Mouse (Mus musculus): ENCODE measurements at regions not wholly inside any gene's neighbourhood (a gene's known extent, or its start where the extent isn't known, plus 50 kb on each side); places are given as distances from the start of the nearest gene placed in this dataset.

DNA sequence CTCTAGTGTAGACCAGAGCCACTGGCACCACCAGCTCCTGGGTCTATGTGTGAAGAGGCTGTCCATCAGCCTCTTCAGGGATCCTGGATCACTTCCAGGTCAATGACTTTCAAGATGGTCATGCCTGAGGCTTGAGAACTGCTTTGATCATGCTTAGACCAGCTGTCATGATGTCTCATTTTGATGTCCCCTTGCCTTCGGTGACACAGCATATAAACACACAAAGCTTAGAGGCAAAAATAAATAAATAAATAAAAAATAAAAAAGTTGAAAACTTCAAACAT is 111.1 kb upstream of the Stc2 start:
- no peak for ATAC-seq (ENCODE audit: insufficient number of reproducible peaks, insufficient read depth, low FRiP score, low read depth)
- H3K27ac ChIP-seq (replicated peaks in 1 of 2; ENCODE audit: control insufficient read depth in 1 of 2, insufficient read depth in 1 of 2, low read depth in 2 of 2, low read length in 2 of 2): no peak overlapping the region
- no peak overlapping the region for H3K4me3 ChIP-seq (ENCODE audit: control insufficient read depth in 1 of 2, insufficient read depth in 1 of 2, low read depth in 1 of 2, low read length in 2 of 2)
- WGBS: 55% methylated on average over 1 of the region's 1 CpGs
- no peaks in the 10 kb centered on the region for H3K36me3 ChIP-seq (ENCODE audit: control insufficient read depth, insufficient read depth, low read length)
- no peak overlapping the region for H3K4me2 ChIP-seq (ENCODE audit: low read length)
- H3K27me3 ChIP-seq (ENCODE audit: control insufficient read depth, insufficient read depth, low read length): no peaks in the 10 kb centered on the region
- H3K9ac ChIP-seq (ENCODE audit: low read length): no peak overlapping the region
- no peaks in the 10 kb centered on the region for H3K4me1 ChIP-seq (ENCODE audit: control insufficient read depth in 2 of 2, insufficient read depth in 2 of 2, low read length in 2 of 2)
- no peaks in the 10 kb centered on the region for H3K9me3 ChIP-seq (ENCODE audit: control insufficient read depth, low read length)

DNA sequence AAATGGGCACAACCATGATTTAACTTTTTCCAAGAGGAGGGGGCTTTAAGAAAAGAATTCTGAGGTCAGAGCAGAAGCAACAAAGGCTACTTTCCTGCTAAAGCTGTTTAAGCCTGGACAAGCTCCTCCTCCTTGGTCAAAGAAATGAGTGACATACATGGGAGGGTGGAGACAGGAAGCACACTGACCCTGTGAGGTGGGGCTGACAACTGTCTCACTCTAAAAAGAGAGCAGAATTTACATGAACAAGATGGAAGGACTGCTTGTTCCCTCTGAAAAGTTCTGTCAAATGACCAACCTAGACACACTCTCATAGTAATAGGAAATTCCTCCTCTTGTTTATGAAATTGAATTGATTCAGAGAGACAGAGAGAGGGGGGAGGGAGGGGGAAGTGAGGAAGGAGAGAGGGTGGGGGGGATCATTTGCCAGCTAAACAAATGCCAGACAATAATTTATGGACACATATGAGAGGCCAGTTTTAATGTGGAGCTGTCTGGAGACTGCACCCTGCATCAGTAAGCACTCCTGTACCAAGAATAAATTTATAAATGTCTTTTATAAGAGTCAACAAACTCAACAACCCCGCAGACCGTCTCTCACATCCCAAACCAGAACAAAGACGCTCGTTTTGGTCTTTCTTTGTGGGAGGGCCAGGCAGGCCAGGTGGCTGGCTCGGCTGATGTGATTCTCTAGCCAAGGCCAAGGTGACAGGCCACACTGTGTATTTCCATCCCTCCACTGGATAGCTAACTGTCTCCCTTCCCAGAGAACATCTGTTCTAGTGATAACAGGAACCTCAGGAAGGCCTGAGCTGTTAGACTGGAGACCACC is 110.6 kb upstream of the Stc2 start:
- Histone ChIP-seq H3K27me3 (ENCODE audit: control insufficient read depth, insufficient read depth, low read length) (no peaks in the 10 kb centered on the region), H3K4me1 (ENCODE audit: control insufficient read depth in 2 of 2, insufficient read depth in 2 of 2, low read length in 2 of 2) (no peaks in the 10 kb centered on the region), H3K9ac (ENCODE audit: low read length) (no peak overlapping the region), H3K4me2 (ENCODE audit: low read length) (no peak overlapping the region), H3K9me3 (ENCODE audit: control insufficient read depth, low read length) (no peaks in the 10 kb centered on the region), H3K27ac (replicated peaks in 1 of 2; ENCODE audit: control insufficient read depth in 1 of 2, insufficient read depth in 1 of 2, low read depth in 2 of 2, low read length in 2 of 2) (no peak overlapping the region), H3K4me3 (ENCODE audit: control insufficient read depth in 1 of 2, insufficient read depth in 1 of 2, low read depth in 1 of 2, low read length in 2 of 2) (no peak overlapping the region), H3K36me3 (ENCODE audit: control insufficient read depth, insufficient read depth, low read length) (no peaks in the 10 kb centered on the region)
- 81% methylated on average over 5 of the region's 5 CpGs for WGBS
- no peak for ATAC-seq (ENCODE audit: insufficient number of reproducible peaks, insufficient read depth, low FRiP score, low read depth)

DNA sequence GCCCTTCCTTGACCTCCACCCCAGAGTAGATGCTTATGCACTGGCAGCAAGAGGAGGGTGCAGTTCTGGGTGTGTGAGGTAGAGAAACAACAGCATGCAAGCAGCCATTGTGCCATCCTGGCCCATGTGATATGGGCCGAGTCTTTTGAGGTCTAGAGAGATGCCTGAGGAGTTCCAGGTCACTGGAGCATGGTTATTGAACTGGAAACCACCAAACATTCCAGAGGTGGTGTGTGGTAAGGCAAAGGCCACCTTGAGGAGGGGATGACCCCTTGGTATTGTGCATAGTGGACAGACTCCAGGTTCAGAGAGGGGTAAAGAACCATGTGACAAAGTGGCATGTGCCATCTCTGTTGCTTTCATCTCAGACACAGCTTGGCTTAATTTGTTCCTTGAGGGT is 107.9 kb upstream of the Stc2 start:
- H3K4me2 ChIP-seq (ENCODE audit: low read length): no peak overlapping the region
- no peaks in the 10 kb centered on the region for H3K4me1 ChIP-seq (ENCODE audit: control insufficient read depth in 2 of 2, insufficient read depth in 2 of 2, low read length in 2 of 2)
- 88% methylated on average over 1 of the region's 1 CpGs for WGBS
- H3K9me3 ChIP-seq (ENCODE audit: control insufficient read depth, low read length): no peaks in the 10 kb centered on the region
- H3K36me3 ChIP-seq (ENCODE audit: control insufficient read depth, insufficient read depth, low read length): no peaks in the 10 kb centered on the region
- no peak overlapping the region for H3K9ac ChIP-seq (ENCODE audit: low read length)
- no peak overlapping the region for H3K27ac ChIP-seq (replicated peaks in 1 of 2; ENCODE audit: control insufficient read depth in 1 of 2, insufficient read depth in 1 of 2, low read depth in 2 of 2, low read length in 2 of 2)
- no peak overlapping the region for H3K4me3 ChIP-seq (ENCODE audit: control insufficient read depth in 1 of 2, insufficient read depth in 1 of 2, low read depth in 1 of 2, low read length in 2 of 2)
- no peaks in the 10 kb centered on the region for H3K27me3 ChIP-seq (ENCODE audit: control insufficient read depth, insufficient read depth, low read length)
- ATAC-seq (ENCODE audit: insufficient number of reproducible peaks, insufficient read depth, low FRiP score, low read depth): no peak

DNA sequence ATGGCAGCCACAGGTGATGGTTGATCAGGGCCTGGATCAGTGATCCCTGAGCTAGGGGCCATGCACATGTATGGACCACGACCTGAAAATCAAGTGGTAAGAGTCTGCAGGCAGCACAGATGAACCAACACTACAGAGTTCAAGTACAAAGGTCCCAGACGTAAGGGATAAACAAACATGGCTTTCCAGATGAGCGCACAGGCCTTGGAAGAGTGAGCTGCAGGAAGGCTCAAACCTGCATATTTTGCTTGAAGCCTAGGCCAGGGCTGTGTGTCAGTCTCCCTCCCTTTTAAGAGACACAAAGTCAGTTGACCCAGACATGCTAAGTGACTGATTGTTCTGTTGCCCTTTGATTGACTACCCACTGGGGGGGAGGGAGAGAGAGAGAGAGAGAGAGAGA is 107.2 kb upstream of the Stc2 start:
- Histone ChIP-seq H3K27me3 (ENCODE audit: control insufficient read depth, insufficient read depth, low read length) (no peaks in the 10 kb centered on the region), H3K27ac (replicated peaks in 1 of 2; ENCODE audit: control insufficient read depth in 1 of 2, insufficient read depth in 1 of 2, low read depth in 2 of 2, low read length in 2 of 2) (no peak overlapping the region), H3K36me3 (ENCODE audit: control insufficient read depth, insufficient read depth, low read length) (no peaks in the 10 kb centered on the region), H3K9me3 (ENCODE audit: control insufficient read depth, low read length) (no peaks in the 10 kb centered on the region), H3K9ac (ENCODE audit: low read length) (no peak overlapping the region), H3K4me2 (ENCODE audit: low read length) (no peak overlapping the region), H3K4me1 (ENCODE audit: control insufficient read depth in 2 of 2, insufficient read depth in 2 of 2, low read length in 2 of 2) (no peaks in the 10 kb centered on the region), H3K4me3 (ENCODE audit: control insufficient read depth in 1 of 2, insufficient read depth in 1 of 2, low read depth in 1 of 2, low read length in 2 of 2) (no peak overlapping the region)
- 76% methylated on average over 3 of the region's 3 CpGs for WGBS
- no peak for ATAC-seq (ENCODE audit: insufficient number of reproducible peaks, insufficient read depth, low FRiP score, low read depth)

DNA sequence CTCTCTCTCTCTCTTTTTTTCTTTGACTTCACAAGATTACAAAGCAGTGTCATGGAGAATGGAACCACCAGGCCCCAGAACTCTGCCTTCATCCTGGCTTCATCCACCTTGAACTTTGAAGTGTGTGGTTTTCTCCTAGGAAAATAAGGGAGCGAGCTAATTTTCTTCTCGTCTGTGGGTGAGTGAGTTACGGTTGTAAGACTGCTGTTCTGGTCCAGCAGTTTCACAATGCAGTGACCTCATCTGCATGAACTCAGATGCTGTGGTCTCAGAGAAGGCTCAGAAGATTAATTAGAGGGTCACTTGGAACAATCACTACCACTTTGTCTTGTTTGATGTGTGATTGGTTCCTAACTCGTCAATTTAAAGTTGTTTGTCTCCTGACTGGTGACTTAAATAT is 103.1 kb upstream of the Stc2 start:
- H3K9ac ChIP-seq (ENCODE audit: low read length): no peak overlapping the region
- no peaks in the 10 kb centered on the region for H3K36me3 ChIP-seq (ENCODE audit: control insufficient read depth, insufficient read depth, low read length)
- no peaks in the 10 kb centered on the region for H3K4me1 ChIP-seq (ENCODE audit: control insufficient read depth in 2 of 2, insufficient read depth in 2 of 2, low read length in 2 of 2)
- no peak overlapping the region for H3K4me2 ChIP-seq (ENCODE audit: low read length)
- no peak overlapping the region for H3K27ac ChIP-seq (replicated peaks in 1 of 2; ENCODE audit: control insufficient read depth in 1 of 2, insufficient read depth in 1 of 2, low read depth in 2 of 2, low read length in 2 of 2)
- H3K9me3 ChIP-seq (ENCODE audit: control insufficient read depth, low read length): no peaks in the 10 kb centered on the region
- no peaks in the 10 kb centered on the region for H3K27me3 ChIP-seq (ENCODE audit: control insufficient read depth, insufficient read depth, low read length)
- H3K4me3 ChIP-seq (ENCODE audit: control insufficient read depth in 1 of 2, insufficient read depth in 1 of 2, low read depth in 1 of 2, low read length in 2 of 2): no peak overlapping the region
- no peak for ATAC-seq (ENCODE audit: insufficient number of reproducible peaks, insufficient read depth, low FRiP score, low read depth)
- 73% methylated on average over 4 of the region's 4 CpGs for WGBS

DNA sequence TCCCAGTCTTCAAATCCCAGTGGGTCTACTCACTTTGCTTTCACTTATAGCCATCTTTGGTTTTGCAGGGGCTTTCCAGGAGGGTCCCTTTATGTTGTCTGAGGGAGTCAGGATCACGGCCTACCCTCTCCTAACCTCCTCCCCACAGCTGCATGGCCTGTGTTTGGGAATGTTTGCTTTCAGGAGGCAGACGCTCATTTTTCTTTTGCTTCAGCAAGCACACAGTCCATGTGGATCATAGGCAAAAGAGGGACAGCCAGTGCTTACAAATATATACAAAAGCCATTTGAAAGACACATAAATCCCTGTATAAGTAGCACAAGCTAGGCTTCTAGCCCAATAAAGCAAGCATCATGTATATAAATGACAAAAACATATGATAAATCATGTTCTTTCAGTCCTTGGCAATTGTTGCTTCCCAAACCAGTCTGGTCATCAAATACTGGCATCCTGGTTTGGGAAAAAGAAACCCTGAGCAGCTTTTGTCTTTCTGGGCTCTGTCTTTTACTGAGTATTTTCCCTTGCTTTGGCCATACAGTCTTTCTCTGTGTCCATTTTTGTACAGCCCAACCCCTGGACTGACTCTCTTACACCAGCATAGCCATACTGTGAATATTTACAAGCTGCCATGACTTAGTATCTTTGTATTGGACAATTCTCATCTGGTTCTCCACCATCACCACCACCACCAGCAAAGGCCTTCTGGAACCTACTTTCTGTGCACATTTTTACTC is 101.0 kb upstream of the Stc2 start:
- no peak overlapping the region for H3K9ac ChIP-seq (ENCODE audit: low read length)
- no peak for ATAC-seq (ENCODE audit: insufficient number of reproducible peaks, insufficient read depth, low FRiP score, low read depth)
- no peak overlapping the region for H3K4me2 ChIP-seq (ENCODE audit: low read length)
- H3K27me3 ChIP-seq (ENCODE audit: control insufficient read depth, insufficient read depth, low read length): no peaks in the 10 kb centered on the region
- H3K9me3 ChIP-seq (ENCODE audit: control insufficient read depth, low read length): no peaks in the 10 kb centered on the region
- no peak overlapping the region for H3K4me3 ChIP-seq (ENCODE audit: control insufficient read depth in 1 of 2, insufficient read depth in 1 of 2, low read depth in 1 of 2, low read length in 2 of 2)
- no peaks in the 10 kb centered on the region for H3K4me1 ChIP-seq (ENCODE audit: control insufficient read depth in 2 of 2, insufficient read depth in 2 of 2, low read length in 2 of 2)
- 85% methylated on average over 2 of the region's 2 CpGs for WGBS
- no peaks in the 10 kb centered on the region for H3K36me3 ChIP-seq (ENCODE audit: control insufficient read depth, insufficient read depth, low read length)
- no peak overlapping the region for H3K27ac ChIP-seq (replicated peaks in 1 of 2; ENCODE audit: control insufficient read depth in 1 of 2, insufficient read depth in 1 of 2, low read depth in 2 of 2, low read length in 2 of 2)

DNA sequence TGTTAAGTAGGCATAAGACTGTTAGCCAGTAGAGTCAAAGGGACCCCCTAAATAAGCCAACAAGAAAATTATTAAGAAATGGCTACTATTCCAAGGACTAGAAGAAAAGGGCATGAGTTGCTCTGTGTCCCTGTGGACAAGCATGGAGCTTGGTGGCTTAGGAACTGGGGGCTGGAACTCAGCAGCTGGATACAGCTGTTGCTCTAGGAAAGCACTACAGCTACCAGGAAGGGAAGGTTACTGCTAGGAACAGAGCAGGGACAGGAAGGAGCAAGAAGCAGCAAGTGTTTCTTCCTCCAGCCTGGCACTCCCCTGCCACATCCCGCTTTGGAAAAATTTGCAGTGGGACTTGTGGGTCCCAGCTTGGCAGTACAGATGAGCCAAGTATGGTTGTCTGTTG is 95.0 kb upstream of the Stc2 start:
- Histone ChIP-seq H3K36me3 (ENCODE audit: control insufficient read depth, insufficient read depth, low read length) (no peaks in the 10 kb centered on the region), H3K4me2 (ENCODE audit: low read length) (no peak overlapping the region), H3K27ac (replicated peaks in 1 of 2; ENCODE audit: control insufficient read depth in 1 of 2, insufficient read depth in 1 of 2, low read depth in 2 of 2, low read length in 2 of 2) (no peak overlapping the region), H3K27me3 (ENCODE audit: control insufficient read depth, insufficient read depth, low read length) (no peaks in the 10 kb centered on the region), H3K9me3 (ENCODE audit: control insufficient read depth, low read length) (no peaks in the 10 kb centered on the region), H3K9ac (ENCODE audit: low read length) (no peak overlapping the region), H3K4me3 (ENCODE audit: control insufficient read depth in 1 of 2, insufficient read depth in 1 of 2, low read depth in 1 of 2, low read length in 2 of 2) (no peak overlapping the region), H3K4me1 (ENCODE audit: control insufficient read depth in 2 of 2, insufficient read depth in 2 of 2, low read length in 2 of 2) (no peaks in the 10 kb centered on the region)
- no peak for ATAC-seq (ENCODE audit: insufficient number of reproducible peaks, insufficient read depth, low FRiP score, low read depth)
- WGBS: 81% methylated on average over 1 of the region's 1 CpGs

DNA sequence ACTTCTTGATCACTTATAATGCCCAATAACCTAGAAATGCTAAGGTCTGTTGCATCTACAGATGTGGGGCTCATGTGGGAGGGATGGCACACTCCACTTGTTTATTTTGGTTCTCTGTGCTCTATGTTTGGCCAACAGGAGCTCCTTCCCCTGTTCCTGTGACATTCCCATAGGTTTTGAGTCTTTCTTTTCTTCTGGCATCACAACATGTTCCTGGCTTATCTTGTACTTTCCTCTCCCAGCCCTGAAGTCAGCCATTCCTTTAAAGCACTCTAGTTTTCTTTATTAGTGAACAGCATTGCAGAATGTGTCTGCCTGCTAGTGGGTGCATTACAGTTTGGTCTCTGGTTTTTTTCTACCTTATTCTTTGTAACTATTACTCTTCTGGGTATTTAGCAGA is 92.6 kb upstream of the Stc2 start:
- no peaks in the 10 kb centered on the region for H3K27me3 ChIP-seq (ENCODE audit: control insufficient read depth, insufficient read depth, low read length)
- no peaks in the 10 kb centered on the region for H3K9me3 ChIP-seq (ENCODE audit: control insufficient read depth, low read length)
- no peak overlapping the region for H3K27ac ChIP-seq (replicated peaks in 1 of 2; ENCODE audit: control insufficient read depth in 1 of 2, insufficient read depth in 1 of 2, low read depth in 2 of 2, low read length in 2 of 2)
- H3K9ac ChIP-seq (ENCODE audit: low read length): no peak overlapping the region
- H3K4me1 ChIP-seq (ENCODE audit: control insufficient read depth in 2 of 2, insufficient read depth in 2 of 2, low read length in 2 of 2): no peaks in the 10 kb centered on the region
- H3K36me3 ChIP-seq (ENCODE audit: control insufficient read depth, insufficient read depth, low read length): no peaks in the 10 kb centered on the region
- no peak for ATAC-seq (ENCODE audit: insufficient number of reproducible peaks, insufficient read depth, low FRiP score, low read depth)
- H3K4me2 ChIP-seq (ENCODE audit: low read length): no peak overlapping the region
- H3K4me3 ChIP-seq (ENCODE audit: control insufficient read depth in 1 of 2, insufficient read depth in 1 of 2, low read depth in 1 of 2, low read length in 2 of 2): no peak overlapping the region

Data from heart, embryonic 14.5 days (tissue).